Mouse (Mus musculus) hindbrain, embryonic 10.5 days (tissue): ENCODE measurements at regions not wholly inside any gene's neighbourhood (a gene's known extent, or its start where the extent isn't known, plus 50 kb on each side); places are given as distances from the start of the nearest gene placed in this dataset.

ENCODE experiments used
- DNase-seq: peaks from one replicate; pipeline ENCODE4 v3.0.0-alpha.2; 2017; ENCODE audit warnings: low spot score
- H3K27ac ChIP-seq: fragments of 300-500 bp; sonication (generic); 2 replicates; pipeline ENCODE4 v1.5.1; 2016; ENCODE audit warnings: mild to moderate bottlenecking, moderate library complexity
- H3K27me3 ChIP-seq: fragments of 300-500 bp; sonication (generic); 2 replicates; pipeline ENCODE4 v1.6.1; 2016; ENCODE audit warnings: mild to moderate bottlenecking; ENCODE audit not compliant: poor library complexity, insufficient read depth, severe bottlenecking
- H3K36me3 ChIP-seq: fragments of 300-500 bp; sonication (generic); 2 replicates; pipeline ENCODE4 v1.6.1; 2016; ENCODE audit warnings: mild to moderate bottlenecking, moderate library complexity
- H3K4me1 ChIP-seq: fragments of 300-500 bp; sonication (generic); replicated peaks from 2 replicates; pipeline ENCODE4 v1.6.1; 2016; ENCODE audit warnings: mild to moderate bottlenecking
- H3K4me3 ChIP-seq: fragments of 300-500 bp; sonication (generic); 2 replicates; pipeline ENCODE4 v1.5.1; 2016; ENCODE audit warnings: mild to moderate bottlenecking, moderate library complexity
- H3K9me3 ChIP-seq: fragments of 300-500 bp; sonication (generic); 2 replicates; pipeline ENCODE4 v1.6.1; 2016; ENCODE audit warnings: mild to moderate bottlenecking, moderate library complexity
- WGBS: fragments of 180-500 bp; shearing (Covaris S2); methylation state at CpG from one replicate; pipeline ENCODE4 v1.1.7; 2016; 5-methylcytosine and 5-hydroxymethylcytosine counted together

DNA sequence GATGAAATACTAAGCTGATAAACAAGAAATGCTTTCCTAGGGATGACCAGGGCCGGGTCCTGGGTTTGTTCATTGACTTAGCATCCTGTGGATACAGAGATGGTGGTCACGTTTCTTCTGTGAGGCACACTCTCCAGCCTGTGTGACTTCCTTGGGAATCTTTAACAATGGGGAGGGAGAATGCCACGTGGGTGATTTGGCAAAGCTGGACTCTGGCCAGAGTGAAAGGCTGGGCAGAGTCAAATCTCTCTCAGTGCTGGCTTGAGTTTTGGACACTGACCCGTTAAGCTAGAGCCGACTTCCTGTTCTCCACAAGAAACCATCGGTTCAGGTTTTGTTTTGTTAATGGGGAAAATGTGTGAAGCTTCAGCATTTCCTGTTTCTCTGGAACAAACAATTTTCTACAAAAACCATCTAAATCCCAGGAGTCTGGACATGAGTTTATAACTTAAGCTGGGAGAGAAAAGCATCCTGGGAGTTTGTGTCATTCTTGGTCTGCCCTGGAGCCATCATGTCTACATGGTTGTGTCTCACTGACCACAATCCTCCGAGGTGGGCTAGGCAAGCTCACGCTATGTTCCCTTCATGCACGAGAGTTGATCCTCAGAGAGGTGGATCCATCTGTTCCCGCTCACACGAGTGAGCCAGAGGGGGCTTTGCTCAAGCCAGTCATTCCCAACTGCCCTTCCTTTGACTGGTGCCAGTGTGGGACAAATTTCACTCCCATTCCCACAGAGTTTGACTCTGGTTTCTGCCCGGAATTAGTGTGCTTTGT lies 190.0 kb downstream of the Pten start:
- DNase-seq, result no peak
- Histone ChIP-seq H3K9me3 (no peaks in the 10 kb centered on the region), H3K27me3 (no peaks in the 10 kb centered on the region), H3K36me3 (no peaks in the 10 kb centered on the region), H3K4me3 (no peak overlapping the region), H3K4me1 (no peaks in the 10 kb centered on the region), H3K27ac (no peak overlapping the region)
- 82% methylated on average over 12 of the region's 12 CpGs for WGBS

DNA sequence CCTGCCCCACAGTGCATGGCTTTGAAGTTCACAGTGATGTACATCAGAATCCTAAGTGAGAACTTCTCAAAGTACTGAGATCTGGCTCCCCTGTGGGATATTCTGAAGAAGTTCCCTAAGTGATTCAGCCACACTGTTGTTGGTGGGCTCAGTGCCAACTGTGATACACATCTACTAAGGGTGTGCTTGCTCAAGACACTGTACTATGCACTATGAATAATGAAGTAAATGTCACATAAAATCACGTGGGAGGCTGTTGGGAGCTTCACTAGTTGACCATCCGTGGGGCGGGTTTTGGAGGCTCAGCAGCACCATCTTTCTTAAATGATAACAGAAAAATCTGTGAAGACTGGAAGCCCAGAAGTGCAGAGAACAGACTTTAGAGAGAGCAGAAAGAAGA lies 193.0 kb downstream of the Pten start:
- H3K27me3 ChIP-seq, result 0 out of 2 replicates have a peak, but pooled peaks cover 9% of the 10 kb centered on the region
- no peak overlapping the region for H3K27ac ChIP-seq
- 76% methylated on average over 3 of the region's 3 CpGs for WGBS
- H3K9me3 ChIP-seq, result no peaks in the 10 kb centered on the region
- H3K4me1 ChIP-seq, result peaks cover 15% of the 10 kb centered on the region
- DNase-seq, result no peak
- H3K36me3 ChIP-seq, result no peaks in the 10 kb centered on the region
- H3K4me3 ChIP-seq, result no peak overlapping the region

DNA sequence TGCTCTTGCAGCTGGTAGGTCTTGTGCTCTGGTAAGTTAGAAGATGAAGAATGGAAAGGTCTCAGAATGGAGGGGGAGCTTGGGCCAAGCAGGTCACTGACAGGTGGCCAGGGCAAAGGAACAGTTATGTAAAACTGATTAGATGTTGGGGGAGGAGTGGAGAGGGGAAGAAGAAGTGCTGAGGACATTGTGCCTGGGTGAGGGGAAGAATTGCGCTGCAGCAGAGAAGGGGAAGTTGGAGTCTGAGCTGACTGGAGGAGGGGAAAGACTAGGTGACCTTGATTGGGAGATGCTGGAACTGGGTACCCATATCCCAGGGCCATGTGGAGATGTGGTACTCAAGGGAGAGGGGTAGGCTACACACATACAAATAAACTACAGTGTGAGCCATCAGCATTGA lies 193.5 kb downstream of the Pten start:
- 0 out of 2 replicates have a peak, but pooled peaks cover 11% of the 10 kb centered on the region for H3K27me3 ChIP-seq
- 83% methylated on average over 1 of the region's 1 CpGs for WGBS

DNA sequence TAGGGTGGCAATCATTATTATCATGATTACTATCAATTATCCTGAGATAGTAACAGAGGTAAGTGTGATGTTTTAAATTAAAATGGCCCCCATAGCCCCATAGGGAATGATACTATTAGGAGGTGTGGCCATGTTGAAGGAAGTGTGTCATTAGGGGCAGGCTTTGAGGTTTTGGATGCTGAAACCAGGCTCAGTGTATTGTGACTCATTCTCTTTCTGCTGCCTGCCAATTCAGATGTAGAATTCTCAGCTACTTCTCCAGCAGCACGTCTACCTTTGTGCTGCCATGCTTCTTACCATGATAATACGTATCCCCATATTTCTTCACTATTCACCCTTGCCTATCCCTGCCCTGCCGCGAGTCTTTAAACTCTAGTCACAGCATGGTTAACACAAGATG lies 195.1 kb downstream of the Pten start:
- H3K9me3 ChIP-seq, result no peaks in the 10 kb centered on the region
- no peak for DNase-seq
- H3K27ac ChIP-seq, result no peak overlapping the region
- H3K27me3 ChIP-seq, result 0 out of 2 replicates have a peak, but pooled peaks cover 11% of the 10 kb centered on the region
- WGBS, result 87% methylated on average over 4 of the region's 4 CpGs
- no peaks in the 10 kb centered on the region for H3K36me3 ChIP-seq
- H3K4me3 ChIP-seq, result no peak overlapping the region
- H3K4me1 ChIP-seq, result peaks cover 37% of the 10 kb centered on the region

More for the DNA sequence above, 193.5 kb downstream of the Pten start:
- peaks cover 21% of the 10 kb centered on the region for H3K4me1 ChIP-seq
- no peaks in the 10 kb centered on the region for H3K36me3 ChIP-seq
- no peak overlapping the region for H3K4me3 ChIP-seq
- no peak overlapping the region for H3K27ac ChIP-seq
- no peak for DNase-seq
- H3K9me3 ChIP-seq, result no peaks in the 10 kb centered on the region

DNA sequence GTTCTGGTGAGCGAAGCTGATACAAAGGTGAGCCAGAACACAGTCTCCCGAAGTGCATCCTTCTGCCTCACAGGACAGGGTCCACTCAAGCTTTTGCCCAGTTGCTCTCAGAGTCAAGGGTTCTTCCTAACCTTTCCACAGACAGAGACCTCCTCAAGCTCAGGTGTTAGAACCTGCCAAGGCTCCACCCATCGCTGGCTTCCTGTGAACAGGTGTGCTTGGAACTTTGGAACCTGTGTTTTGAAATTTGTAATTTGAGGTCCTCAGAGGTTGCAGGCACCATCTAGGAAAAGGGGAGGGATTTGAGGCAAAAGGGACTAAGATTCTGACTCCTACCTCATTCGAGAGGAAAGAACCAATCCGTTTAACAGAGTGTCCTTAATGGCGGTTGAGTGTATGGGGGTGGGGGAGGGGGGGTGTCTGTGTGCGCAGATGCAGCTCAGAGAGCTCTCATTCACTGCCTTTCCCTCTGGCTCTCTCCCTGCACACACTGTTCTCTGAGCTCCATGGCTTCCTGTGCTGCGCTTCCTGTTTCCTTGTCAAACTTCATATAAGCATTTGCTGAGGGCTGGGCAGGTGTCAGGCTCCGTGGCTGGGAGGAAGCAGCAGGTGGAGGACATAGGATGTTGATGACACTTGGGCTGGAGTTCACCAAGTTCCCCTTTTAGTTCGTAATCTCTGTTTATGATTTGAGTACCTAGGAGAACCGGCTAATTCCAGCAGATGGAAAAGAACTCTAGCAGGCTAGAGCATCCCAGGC lies 195.8 kb downstream of the Pten start:
- H3K27me3 ChIP-seq, result 0 out of 2 replicates have a peak, but pooled peaks cover 11% of the 10 kb centered on the region
- 80% methylated on average over 11 of the region's 11 CpGs for whole genome bisulfite sequencing
- H3K4me3 ChIP-seq, result no peak overlapping the region
- H3K27ac ChIP-seq, result no peak overlapping the region
- H3K4me1 ChIP-seq, result peaks cover 38% of the 10 kb centered on the region
- no peak for DNase-seq
- no peaks in the 10 kb centered on the region for H3K9me3 ChIP-seq
- H3K36me3 ChIP-seq, result no peaks in the 10 kb centered on the region

DNA sequence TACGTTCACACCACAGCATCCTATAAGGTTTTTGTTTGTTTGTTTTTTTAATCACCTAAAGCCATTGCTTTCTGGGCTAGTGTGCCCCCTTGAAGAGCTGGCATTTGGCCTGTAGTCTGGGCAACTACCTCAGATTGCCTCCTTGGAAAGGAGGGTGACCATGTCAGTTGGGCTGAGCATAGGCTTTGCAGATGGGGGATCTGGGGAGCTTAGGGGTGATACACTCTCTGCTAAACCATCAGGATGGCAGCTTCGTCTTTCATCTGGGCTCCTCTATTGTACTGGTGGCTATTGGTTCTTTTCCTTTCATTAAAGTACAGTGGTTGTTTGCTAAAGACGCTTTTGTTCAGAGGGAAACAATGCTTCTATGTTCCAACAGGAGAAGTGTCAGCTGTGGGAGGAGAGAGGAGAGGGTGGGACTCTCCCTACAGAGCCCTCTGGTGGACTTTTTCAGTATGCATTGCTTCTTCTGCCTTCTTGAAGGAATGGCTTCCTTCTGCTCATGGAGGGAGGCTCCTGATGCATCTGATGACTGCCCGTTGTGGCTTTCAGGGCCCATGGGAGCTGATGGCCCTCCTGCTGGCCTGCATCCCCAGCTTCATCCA lies 196.8 kb downstream of the Pten start:
- no peaks in the 10 kb centered on the region for H3K9me3 ChIP-seq
- peaks cover 38% of the 10 kb centered on the region for H3K4me1 ChIP-seq
- peaks cover 21% of the 10 kb centered on the region for H3K27me3 ChIP-seq
- WGBS, result 44% methylated on average over 4 of the region's 4 CpGs
- no peak overlapping the region for H3K4me3 ChIP-seq
- H3K27ac ChIP-seq, result peak overlapping the region; percentile 50; the same call in 1 of the 2 replicates
- no peaks in the 10 kb centered on the region for H3K36me3 ChIP-seq
- DNase-seq, result peak; percentile 28

DNA sequence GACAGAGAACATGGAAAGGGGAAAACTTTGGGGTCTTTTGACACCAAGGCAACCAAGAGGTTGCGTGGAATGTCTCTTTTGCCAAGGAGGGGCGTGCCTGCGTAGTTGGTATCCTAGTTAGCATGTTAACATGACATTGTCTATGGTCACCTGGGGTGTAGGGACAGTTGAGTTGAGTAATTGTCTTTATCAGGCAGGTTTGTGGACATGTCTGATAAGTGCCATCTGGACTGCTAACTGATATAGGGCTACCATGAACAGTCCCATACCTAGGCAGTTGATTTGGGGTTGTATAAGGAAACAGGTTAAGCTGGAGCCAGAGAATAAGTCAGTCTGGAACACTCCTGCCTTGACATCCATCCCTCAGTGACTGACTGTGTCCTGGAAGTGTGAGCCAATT lies 197.6 kb downstream of the Pten start:
- WGBS, result 96% methylated on average over 3 of the region's 3 CpGs
- Histone ChIP-seq H3K4me1 (peaks cover 41% of the 10 kb centered on the region), H3K27ac (no peak overlapping the region), H3K27me3 (peaks cover 21% of the 10 kb centered on the region), H3K4me3 (no peak overlapping the region), H3K36me3 (no peaks in the 10 kb centered on the region), H3K9me3 (no peaks in the 10 kb centered on the region)
- DNase-seq, result no peak

DNA sequence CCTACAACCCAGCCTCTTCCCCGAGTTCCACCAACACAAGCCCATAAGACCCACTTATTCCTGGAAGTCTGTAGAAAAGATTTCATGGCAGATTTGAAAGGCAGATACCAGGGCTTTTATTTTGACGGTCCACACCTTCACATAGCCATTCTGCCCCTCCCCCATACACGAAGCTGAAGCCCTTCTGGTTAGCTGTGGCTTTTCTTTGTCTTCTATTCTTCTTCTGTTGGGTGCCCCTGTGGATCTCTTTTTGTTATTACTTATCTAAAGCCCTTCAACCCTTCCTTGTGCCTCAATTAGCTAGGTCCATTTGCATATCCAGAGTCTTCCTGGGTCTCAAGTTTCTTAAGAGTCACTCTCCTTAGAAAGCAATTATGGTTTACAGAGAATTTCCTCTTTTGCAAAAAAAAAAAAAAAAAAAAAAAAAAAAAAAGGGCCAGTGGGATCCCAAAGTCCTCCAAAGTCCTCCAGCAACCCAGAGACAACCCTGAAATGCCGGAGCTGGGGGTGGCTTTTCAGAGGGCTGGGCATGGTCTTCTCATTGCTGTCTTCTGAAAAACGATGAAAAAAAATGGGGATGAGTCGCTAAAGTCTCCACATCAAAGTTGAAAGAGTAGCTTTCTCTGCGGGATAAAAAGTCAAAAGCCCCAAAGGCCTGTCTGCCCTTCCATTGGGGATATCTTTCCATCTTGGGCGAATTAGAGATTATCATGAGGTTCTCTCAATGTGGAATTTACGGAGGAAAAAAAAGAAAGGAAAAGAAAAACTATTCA lies 199.0 kb downstream of the Pten start:
- peak; percentile 46 for DNase-seq

DNA sequence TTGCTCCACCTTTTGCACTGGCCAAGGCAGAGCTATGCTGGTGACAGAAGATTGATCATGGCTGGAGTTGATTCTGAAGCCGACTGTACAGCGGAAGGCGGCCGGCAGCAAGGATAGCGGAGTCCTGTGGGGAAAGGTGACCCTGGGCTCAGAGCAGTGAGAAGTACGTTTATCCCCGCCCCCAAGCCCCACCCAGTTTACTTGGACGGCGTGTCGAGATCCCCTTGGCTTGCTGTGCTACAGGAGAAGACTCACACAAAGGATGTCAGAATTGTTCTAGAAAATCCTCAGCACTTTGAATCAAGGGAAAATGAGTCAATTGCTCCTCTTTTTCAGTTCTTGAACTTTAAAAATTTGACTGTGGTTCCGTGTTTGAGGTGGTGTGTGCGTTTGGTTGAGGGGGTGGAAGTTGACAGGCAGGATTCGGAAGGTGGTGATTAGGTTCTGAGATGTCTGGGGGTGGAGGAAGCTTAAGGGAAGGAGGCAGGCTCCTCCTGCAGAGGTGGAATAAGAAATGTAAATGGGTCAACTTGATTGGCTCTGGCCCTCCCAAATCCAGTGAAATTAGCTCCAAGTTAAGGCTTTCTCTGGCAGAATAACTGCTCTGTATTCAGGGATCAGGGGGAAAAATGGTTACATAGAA lies 199.7 kb downstream of the Pten start:
- H3K4me3 ChIP-seq, result peak overlapping the region; percentile 41
- H3K9me3 ChIP-seq, result no peaks in the 10 kb centered on the region
- H3K36me3 ChIP-seq, result no peaks in the 10 kb centered on the region
- H3K4me1 ChIP-seq, result peaks cover 49% of the 10 kb centered on the region
- peak; percentile 33 for DNase-seq
- H3K27me3 ChIP-seq, result peaks cover 21% of the 10 kb centered on the region
- WGBS, result 3% methylated on average over 13 of the region's 13 CpGs
- peak overlapping the region; percentile 68 for H3K27ac ChIP-seq

More for the DNA sequence above, 199.0 kb downstream of the Pten start:
- Histone ChIP-seq H3K27ac (peak overlapping the region; percentile 68), H3K27me3 (peaks cover 21% of the 10 kb centered on the region), H3K9me3 (no peaks in the 10 kb centered on the region), H3K36me3 (no peaks in the 10 kb centered on the region), H3K4me3 (peak overlapping the region; percentile 41), H3K4me1 (peaks cover 49% of the 10 kb centered on the region)
- 4% methylated on average over 9 of the region's 9 CpGs for WGBS

DNA sequence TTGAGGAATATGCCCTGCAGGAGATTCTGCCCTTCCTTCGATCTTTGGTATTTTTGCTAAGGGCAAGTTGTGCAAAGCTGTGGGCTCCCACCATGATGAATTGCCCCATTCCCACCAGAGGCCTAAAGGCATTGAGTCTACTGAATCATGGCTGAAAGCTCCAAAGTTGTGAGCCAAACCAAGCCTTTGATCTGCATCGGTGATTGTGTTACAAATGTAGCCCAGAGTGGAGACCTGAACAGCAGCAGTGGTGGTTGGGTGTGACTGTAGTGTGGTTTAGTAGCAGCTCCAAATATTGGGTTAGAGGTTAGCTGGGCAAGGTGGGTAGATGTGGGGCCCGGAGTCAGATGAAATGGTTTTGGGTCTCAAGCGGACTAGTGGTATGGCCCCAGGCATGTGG lies 201.0 kb downstream of the Pten start:
- H3K9me3 ChIP-seq, result no peaks in the 10 kb centered on the region
- no peaks in the 10 kb centered on the region for H3K36me3 ChIP-seq
- H3K4me3 ChIP-seq, result no peak overlapping the region
- H3K27ac ChIP-seq, result no peak overlapping the region
- WGBS, result 94% methylated on average over 4 of the region's 4 CpGs
- peaks cover 46% of the 10 kb centered on the region for H3K4me1 ChIP-seq
- DNase-seq, result no peak
- H3K27me3 ChIP-seq, result peaks cover 21% of the 10 kb centered on the region

DNA sequence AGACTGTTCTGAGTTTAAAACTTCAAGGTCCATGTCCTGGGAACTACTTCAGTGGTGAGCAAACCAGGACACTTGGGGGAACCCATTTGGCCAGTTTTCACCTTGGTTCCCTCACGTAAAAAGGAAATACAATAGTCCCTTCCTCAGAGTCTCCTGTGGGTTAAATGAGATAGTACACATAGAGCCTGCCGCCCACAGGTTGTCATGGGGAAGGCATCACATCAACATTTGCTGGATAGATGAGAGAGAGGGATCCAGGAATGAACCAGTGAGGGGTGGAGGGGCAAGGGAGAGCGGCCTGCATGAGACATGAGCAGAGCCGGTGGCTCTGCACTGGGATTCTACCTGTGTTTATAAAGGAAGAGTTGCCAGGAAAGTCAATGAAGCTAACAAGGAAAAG lies 201.5 kb downstream of the Pten start:
- no peak overlapping the region for H3K27ac ChIP-seq
- 90% methylated on average over 4 of the region's 4 CpGs for WGBS
- peaks cover 46% of the 10 kb centered on the region for H3K4me1 ChIP-seq
- H3K27me3 ChIP-seq, result peaks cover 21% of the 10 kb centered on the region
- no peaks in the 10 kb centered on the region for H3K9me3 ChIP-seq
- no peak for DNase-seq
- no peak overlapping the region for H3K4me3 ChIP-seq
- no peaks in the 10 kb centered on the region for H3K36me3 ChIP-seq

DNA sequence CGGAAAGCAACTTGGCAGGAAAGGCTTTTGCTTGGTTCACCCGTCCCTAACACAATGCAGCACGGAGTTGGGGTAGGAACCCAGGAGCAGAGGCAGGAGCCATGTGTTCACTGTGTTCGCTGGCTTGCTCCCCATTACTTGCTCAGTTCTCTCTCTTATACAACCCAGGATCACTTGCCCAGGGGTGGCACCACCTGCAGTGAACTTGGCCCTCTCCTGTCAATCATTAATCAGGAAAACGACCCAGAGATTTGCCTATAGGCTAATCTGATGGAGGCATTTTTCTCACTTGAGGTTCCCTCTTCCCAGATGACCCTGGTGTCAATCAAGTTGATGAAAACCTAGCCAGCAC lies 202.5 kb downstream of the Pten start:
- Histone ChIP-seq H3K36me3 (no peaks in the 10 kb centered on the region), H3K27ac (peak overlapping the region; percentile 4; the same call in 1 of the 2 replicates), H3K4me3 (no peak overlapping the region), H3K27me3 (peaks cover 16% of the 10 kb centered on the region), H3K9me3 (no peaks in the 10 kb centered on the region), H3K4me1 (peaks cover 35% of the 10 kb centered on the region)
- 58% methylated on average over 5 of the region's 5 CpGs for WGBS
- no peak for DNase-seq
